In genomic region chr7:28290638-28291590, GRCm38 (mm10) we compare ENCODE assay signal across 8 mouse cellular contexts. TPM values are rescaled to one million over a fixed set of nuclear protein-coding genes. Genes with fewer than 3 reads are reported as not detected.
A peak's percentile ranks its signal among the peaks of the same experiment; 100 is the strongest.
DNase-seq lines count a peak whose midpoint lies in the region; ATAC-seq lines count a peak whose summit lies in the region.

Gene Selenov (minus strand): TSS chr7:28291186.

- peak within 1 kb of the TSS; percentile 78 for H3K4me3 ChIP-seq in megakaryocyte, embryonic 14.5 days (replicated peaks)
- peak within 1 kb of the TSS; percentile 30 for H3K4me3 ChIP-seq in hindbrain, embryonic 13.5 days
- peak within 1 kb of the TSS; percentile 31 for H3K4me3 ChIP-seq in stomach, embryonic 16.5 days (replicated peaks; ENCODE audit: low read length)

- under 1% methylated on average over 52 of the region's 52 CpGs for WGBS in hindbrain, embryonic 13.5 days
- WGBS in stomach, embryonic 16.5 days, result 1% methylated on average over 52 of the region's 52 CpGs

- peaks cover 38% of the 10 kb centered on the region for H3K4me1 ChIP-seq in megakaryocyte, embryonic 14.5 days
- H3K4me1 ChIP-seq in hindbrain, embryonic 13.5 days (replicated peaks), result peaks cover 39% of the 10 kb centered on the region
- H3K4me1 ChIP-seq in stomach, embryonic 16.5 days (ENCODE audit: control insufficient read depth, insufficient read depth, low read length), result peaks cover 5% of the 10 kb centered on the region; the same call in 1 of the 2 replicates

- peak within 1 kb of the TSS; percentile 53 for H3K4me2 ChIP-seq in hindbrain, embryonic 13.5 days
- peak within 1 kb of the TSS; percentile 57 for H3K4me2 ChIP-seq in stomach, embryonic 16.5 days (ENCODE audit: low read depth, low read length)

- DNase-seq in cerebellum, adult 9-10 months, result peak; percentile 5
- DNase-seq in cerebellum, adult 11 months, result no peak
- DNase-seq in gastrocnemius, adult 18-20 months (ENCODE audit: low spot score), result no peak

- peaks cover 15% of the 10 kb centered on the region for H3K9me3 ChIP-seq in megakaryocyte, embryonic 14.5 days
- no peaks in the 10 kb centered on the region for H3K9me3 ChIP-seq in hindbrain, embryonic 13.5 days
- no peaks in the 10 kb centered on the region for H3K9me3 ChIP-seq in stomach, embryonic 16.5 days (replicated peaks; ENCODE audit: control insufficient read depth, low read length)

- no peak within 1 kb of the TSS for H3K27ac ChIP-seq in hindbrain, embryonic 13.5 days
- no peak within 1 kb of the TSS for H3K27ac ChIP-seq in stomach, embryonic 16.5 days (ENCODE audit: low read length)

- peak within 1 kb of the TSS; percentile 51 for H3K9ac ChIP-seq in hindbrain, embryonic 13.5 days
- peak within 1 kb of the TSS; percentile 57 for H3K9ac ChIP-seq in stomach, embryonic 16.5 days (ENCODE audit: low read length)

- peaks cover 93% of the 10 kb centered on the region for H3K27me3 ChIP-seq in megakaryocyte, embryonic 14.5 days (replicated peaks)
- peaks cover 78% of the 10 kb centered on the region for H3K27me3 ChIP-seq in hindbrain, embryonic 13.5 days
- H3K27me3 ChIP-seq in stomach, embryonic 16.5 days (ENCODE audit: control insufficient read depth, insufficient read depth, low read length), result peaks cover 63% of the 10 kb centered on the region

- no peaks in the 10 kb centered on the region for H3K36me3 ChIP-seq in megakaryocyte, embryonic 14.5 days (replicated peaks; ENCODE audit: low read length)
- H3K36me3 ChIP-seq in hindbrain, embryonic 13.5 days, result no peaks in the 10 kb centered on the region
- H3K36me3 ChIP-seq in stomach, embryonic 16.5 days (ENCODE audit: control insufficient read depth, insufficient read depth, low read length), result no peaks in the 10 kb centered on the region

- ATAC-seq in megakaryocyte, adult 5-6 weeks (ENCODE audit: poor library complexity, severe bottlenecking), result no peak
- 0 out of 2 replicates have a peak, but pooled peaks have one; percentile 49 for ATAC-seq in hindbrain, embryonic 13.5 days (ENCODE audit: low FRiP score)
- peak; percentile 37; the same call in 1 of the 2 replicates for ATAC-seq in megakaryocyte progenitor cell, adult 5-6 weeks (replicated peaks; ENCODE audit: poor library complexity)
- ATAC-seq in stomach, embryonic 16.5 days (ENCODE audit: insufficient read depth, low FRiP score), result peak; percentile 52; the same call in 1 of the 2 replicates

RNA-seq across cellular contexts. Expression of gene Selenov, which starts in this region (rescaled TPM):
- polyA plus RNA-seq in megakaryocyte, embryonic 14.5 days (2012; ENCODE audit: insufficient read depth, low replicate concordance), result not detected in 2 replicates
- not detected in 2 replicates for total RNA-seq in megakaryocyte, adult 5-6 weeks (2015)
- total RNA-seq in megakaryocyte, adult 5-6 weeks (2017), result not detected in 2 replicates
- 0.74 and 1.2 TPM in 2 replicates for polyA plus RNA-seq in hindbrain, embryonic 13.5 days (2015; fragmentation: Nextera tagmentation; extraction: Ambion mirVana)
- not detected in 2 replicates for total RNA-seq in megakaryocyte progenitor cell, adult 5-6 weeks (2015)
- not detected in 2 replicates for total RNA-seq in megakaryocyte progenitor cell, adult 5-6 weeks (2017)
- 0.14 TPM in 1 of 2 replicates, not detected in the other for polyA plus RNA-seq in stomach, embryonic 16.5 days (2015; fragmentation: Nextera tagmentation; extraction: Ambion mirVana)
- not detected for total RNA-seq in gastrocnemius, adult 18-20 months (2021)

Comparison
In these comparisons a context has a peak if more than half of its experiments do, and no peak if none do; other contexts are left out.
1. Peak in ATAC-seq in megakaryocyte progenitor cell, adult 5-6 weeks; RNA of the gene not detected or under 1 TPM.
2. Peak in ATAC-seq, H3K4me3 ChIP-seq, H3K9ac ChIP-seq and H3K4me2 ChIP-seq in stomach, embryonic 16.5 days; RNA of the gene not detected or under 1 TPM.